Mouse (Mus musculus) ZHBTc4 (cell line): ENCODE measurements at regions not wholly inside any gene's neighbourhood (a gene's known extent, or its start where the extent isn't known, plus 50 kb on each side); places are given as distances from the start of the nearest gene placed in this dataset.

Source experiments
- DNase-seq: peaks from one replicate; pipeline ENCODE4 v3.0.0-alpha.2; 2011; ENCODE audit warnings: low read depth, low spot score

DNA sequence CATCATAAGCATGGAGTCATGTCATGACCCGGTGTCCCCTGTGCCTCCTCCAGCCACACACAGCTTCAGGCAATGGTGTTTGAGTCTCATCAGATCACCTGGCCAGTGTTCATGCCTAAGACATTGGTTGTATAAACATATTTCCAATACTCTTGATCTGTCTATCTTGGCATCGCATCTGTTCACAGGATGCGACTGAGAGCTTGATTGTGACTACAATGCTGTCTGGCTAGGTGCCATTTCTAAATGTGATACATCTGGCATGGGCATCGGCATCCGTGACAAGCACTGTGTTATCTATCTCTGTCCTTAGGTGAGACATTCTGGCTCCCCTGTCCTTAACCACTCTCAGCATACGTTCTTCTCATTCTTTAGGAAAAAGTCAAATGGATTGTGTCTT lies 102.3 kb upstream of the Fut8 start:
- DNase-seq = no peak

DNA sequence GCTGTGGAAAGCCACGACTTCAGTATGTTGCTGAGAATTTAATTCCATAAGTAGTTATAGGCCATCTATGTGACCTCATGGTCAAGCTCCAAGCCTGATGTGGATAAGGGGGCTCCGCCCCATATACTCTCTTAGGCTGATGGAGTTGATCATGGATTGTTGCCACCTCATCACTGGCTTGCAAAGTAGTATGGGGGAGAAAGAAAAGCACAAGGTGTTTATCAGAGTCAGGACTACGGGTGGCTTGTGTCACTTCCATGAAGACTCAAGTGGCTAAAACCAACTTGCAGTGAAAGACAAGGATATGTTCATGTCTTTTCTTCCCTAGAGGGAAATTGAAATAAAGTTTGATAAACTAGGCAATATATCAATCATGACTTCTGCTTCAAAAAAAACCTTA lies 102.9 kb upstream of the Fut8 start:
- DNase-seq = no peak

DNA sequence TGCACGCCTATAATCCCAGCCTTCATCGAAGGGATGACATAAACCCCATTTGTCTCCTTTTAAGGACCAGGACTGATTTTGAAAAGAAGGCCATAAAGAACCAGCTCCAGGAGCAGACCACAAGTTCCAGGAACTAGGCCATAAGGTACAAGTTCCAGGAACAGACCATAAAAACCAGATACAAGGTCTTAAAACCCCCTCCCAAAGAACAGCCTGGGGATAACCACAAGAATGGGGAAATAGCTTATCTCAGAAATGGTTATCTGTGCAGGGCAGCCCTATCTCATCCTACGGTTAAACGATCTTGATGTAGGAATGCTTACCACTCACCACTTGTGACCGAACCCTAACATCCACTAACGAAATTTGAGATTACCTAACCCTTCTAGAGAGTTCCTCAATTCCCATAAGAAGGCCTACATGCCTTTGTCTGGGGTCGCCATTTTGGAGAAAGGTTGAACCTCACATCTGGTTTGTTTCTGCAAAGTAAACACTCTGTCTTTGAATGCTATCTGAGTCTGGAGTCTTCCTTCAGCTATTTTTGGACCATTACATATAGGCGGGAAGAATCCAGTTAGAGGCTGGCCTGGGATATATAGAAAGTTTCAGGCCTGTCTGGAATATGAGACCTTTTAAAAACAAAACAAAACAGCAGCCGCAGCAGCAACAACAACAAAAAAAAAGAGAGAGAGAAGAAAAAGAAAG lies 103.5 kb upstream of the Fut8 start:
- no peak for DNase-seq

DNA sequence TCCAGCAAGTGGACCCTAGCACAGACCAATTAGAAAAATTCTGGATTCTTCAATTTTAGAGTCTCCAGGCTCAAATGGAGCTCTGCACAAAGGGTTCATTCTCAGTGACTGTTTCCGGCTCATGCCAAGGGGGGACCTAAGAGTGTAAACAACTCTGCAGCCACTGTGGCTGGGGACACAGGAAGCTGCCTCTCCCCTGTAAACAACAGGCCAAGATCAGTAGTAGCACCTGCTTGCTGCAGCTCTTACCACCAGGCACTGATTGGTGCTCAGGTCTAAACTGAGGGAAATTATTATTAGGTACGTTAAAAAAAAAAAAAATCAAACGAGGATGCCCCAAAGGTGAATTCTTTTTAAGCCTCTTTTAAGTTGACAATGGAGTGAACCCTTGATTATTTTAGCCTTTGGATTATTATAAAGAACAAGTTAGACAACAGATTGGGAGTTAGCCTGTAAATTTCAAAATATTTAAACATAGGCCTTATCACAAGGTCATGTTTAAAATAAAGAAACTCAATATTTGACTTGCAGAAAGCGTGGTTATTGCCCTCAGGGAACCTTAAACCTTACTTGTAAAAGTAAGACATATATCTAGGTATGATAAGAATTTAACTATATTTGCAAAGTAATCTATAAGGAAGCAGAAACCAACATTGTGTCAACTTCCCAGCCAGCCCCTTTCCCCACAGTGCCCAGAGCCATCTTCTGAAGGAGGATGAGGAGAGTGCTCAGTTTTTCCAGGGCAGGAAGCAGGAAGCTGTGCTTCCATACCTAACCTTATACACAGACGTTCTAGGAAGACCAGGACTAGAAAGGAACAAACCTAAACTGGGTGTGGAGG lies 104.2 kb upstream of the Fut8 start:
- DNase-seq = no peak

DNA sequence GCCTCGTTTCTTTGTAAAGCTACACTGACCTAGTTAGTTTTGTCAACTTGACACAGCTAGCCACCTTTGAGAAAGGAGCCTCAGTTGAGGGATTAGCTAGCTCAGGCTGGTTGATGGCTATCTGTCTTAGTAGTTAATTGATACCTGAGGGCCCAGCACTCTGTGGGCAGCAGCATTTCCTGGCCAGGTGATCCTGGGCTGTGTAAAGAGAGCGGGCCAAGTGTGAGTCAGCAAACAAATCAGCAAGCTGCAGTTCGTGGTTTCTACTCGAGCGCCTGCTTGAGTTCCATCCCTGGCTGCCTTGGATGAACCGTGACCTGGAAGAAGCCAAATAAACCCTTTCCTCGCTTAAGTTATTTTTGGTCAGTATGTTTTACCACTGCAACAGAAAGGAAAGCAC lies 106.6 kb upstream of the Fut8 start:
- no peak for DNase-seq

DNA sequence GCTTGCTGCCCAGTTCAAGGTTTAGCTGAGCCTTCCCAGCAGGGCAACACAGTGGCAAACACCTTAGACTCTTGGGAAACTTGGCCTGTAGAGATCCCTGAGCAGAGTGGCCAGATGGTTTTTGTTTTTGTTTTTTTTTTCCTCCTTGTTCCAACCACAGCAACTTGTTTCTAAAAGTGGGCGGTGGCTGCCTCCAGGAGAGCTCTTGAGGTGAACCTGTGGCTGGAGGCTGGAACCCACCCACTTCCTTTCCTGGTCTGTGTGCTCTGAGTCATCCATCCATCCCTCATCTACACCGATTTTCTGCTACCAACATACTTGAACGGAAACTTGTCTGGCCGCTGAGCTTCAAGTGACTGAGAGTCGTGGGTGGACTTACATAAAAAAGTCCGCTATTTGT lies 107.4 kb upstream of the Fut8 start:
- DNase-seq = no peak

DNA sequence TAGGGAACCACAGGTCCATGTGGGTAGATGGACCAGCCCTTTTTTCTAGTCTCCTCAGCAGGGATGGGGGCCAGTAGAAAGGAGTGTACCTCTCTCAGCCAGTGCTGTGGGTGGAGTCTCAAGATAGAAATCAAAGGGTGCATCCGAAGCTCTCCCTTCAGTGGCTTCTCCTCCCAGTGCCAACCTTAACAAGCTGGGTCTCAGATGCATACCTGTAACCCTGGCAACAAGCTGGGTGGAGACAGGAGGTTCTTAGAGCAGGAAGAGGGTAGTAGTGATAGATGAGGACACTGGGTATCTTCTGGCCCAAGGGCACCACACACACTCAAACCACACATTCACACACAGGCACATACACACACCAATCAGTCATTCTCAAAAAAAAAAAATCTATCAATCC lies 113.7 kb upstream of the Fut8 start:
- DNase-seq = no peak

DNA sequence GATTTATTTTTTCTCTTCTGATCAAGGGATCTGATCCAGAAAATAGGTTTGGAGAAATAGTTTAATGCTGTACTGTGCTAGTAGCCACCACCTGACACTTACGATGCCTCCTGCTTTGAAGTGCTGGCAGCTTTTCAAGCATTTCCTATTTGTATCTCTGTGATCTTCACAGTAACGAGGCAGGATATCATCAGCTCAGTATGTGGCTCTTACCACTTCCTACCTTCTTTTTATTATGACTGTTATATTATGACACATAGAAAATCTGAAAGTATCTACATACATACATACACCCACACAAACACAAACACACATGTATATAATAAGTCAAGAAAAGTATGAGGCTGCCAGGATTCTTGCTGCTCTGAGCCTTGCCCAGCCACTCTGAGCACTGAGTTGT lies 124.4 kb upstream of the Fut8 start:
- DNase-seq = no peak

DNA sequence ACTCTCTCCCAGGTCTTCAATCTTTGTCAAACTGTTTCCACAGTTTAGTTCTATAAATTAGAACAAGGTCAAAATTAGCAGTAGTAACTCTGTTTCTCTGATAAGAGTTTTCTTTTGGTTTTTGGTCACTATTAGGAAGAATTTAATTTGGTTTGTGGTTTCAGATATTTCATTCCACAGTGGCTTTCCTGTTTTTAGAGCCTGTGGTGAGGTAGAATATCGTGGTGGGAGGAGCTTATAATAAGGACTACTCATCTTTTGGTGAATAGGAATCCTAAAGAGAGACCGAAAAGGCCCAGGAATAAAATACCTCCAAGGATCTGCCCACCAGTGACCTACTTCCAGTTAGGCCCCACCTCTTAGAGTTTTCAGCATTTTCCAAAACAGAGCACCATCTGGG lies 125.8 kb upstream of the Fut8 start:
- no peak for DNase-seq

DNA sequence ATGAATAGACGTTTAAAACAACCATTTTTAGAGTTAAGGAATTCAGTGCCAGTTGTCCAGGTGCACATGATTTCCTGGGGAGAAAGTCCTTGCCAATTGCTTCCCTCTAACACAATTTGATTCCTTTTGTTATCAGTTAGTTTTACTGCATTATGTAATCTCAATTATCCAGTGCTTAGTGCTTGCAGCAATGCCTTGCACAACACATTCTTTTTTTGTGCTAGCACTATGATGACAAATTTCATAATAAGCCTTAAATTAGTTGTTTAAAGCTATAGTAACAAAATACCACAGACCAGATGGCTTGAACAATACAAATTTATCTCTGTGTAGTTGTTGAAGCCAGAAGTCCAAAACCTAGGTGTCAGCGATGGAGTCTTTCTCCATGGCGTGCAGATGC lies 130.7 kb upstream of the Fut8 start:
- DNase-seq = no peak

DNA sequence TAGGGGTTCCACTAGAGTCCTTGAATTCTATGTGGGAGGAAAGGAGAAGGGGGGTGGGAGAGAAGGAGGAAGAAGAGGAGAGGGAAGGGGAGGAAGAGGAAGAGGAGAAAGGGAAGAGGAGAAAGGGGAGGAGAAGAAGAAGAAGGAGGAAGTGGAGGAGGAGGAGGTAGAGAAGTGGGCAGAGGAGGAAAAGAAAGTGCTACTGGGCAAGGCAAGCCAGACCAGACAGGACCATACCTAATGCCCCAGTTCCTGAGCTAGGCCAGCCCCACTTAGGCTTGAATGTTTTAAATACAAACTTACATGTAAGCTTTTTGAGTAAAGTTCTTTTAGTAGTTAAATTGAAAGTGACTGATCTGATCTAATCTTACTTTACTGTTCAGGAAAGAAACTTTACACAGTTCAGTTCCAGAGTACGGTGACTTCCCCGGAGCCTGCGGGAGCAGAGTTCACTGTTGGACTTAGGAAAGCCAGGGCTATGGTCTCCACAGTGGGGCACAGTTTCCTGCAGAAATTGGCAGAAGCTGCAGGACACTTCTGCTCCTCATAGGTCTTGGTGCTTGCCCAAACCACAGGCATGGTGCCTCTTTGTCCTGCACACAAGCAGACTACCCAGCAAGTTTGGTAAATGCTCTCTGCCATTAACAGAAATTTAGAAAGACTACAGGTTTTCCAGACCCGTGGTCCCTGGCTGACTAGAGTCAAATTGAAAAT lies 131.9 kb upstream of the Fut8 start:
- DNase-seq = no peak

DNA sequence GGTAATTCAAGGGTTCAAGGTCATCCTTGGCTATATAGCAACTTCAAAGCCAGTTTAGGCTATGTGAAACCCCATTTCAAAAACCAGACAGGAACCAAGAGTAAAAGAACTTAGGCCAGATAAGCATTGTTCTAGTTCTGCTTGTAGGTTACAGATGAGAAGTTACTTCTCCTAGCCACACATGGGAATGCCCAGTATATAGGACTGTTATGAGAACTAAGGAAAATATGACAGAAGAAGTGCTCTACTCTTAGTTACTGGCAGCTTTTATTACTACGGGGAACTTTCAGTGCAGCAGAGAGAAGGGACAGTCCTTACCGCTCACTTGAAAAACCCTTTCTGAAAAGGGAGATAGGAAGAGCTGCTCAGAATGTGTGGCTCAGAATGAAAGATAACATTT lies 137.4 kb upstream of the Fut8 start:
- no peak for DNase-seq

DNA sequence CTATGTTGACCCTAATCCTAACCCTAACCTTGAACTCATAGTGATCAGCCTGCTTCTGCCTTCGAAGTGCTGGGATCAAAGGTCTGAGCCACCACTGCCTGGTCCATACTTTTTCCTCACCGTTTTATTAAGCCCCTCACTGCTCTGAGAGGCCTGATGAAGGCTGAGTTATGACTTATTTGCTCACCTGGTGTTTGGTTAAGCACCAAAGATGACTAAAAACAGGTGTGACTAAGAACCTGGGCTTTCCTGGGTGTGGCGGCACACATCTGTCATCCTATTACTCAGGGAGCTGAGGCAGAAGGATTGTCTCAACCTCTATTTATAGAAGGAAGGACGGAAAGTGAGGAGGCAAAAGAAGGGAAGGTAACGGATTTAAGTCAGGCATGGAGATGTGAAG lies 137.5 kb upstream of the Max start:
- DNase-seq = no peak

DNA sequence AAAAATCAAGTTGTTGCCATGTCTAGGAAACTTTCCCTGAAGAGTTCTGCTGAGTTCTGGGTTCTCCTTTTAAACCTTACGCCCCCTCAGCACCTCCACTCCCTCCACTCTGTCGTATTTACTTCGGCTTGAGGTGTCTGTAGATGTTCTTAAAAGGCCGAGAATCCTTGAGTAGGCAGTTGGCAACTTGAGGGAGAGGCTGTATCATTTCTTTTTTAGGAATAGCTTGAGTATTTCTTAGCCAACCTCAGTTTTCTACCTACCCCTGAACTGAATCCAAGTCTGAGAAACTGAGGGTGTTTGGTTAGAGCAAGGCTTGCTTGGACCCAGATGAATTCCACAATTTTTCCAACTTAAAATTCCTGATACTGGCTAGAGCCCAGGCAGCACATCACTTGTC lies 136.8 kb upstream of the Max start:
- DNase-seq = no peak

DNA sequence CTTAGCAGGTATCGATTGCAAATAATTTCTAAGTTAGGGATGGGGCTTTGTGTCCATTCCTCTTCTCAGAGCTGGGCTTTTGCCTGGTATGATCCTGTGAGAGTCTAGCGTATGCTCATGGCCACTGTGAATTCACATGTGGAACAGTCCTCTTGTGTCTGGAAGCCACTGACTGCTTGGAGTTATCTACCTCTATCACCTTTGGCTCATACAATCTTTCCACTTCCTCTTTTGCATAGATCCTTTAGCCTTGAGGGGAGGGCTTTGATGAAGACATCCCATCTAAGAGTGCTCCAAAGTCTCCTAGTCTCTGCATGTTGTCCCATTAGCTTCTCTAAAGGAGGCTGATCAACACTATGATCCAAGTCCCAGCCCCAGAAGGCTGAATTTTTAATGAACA lies 135.8 kb upstream of the Max start:
- no peak for DNase-seq

DNA sequence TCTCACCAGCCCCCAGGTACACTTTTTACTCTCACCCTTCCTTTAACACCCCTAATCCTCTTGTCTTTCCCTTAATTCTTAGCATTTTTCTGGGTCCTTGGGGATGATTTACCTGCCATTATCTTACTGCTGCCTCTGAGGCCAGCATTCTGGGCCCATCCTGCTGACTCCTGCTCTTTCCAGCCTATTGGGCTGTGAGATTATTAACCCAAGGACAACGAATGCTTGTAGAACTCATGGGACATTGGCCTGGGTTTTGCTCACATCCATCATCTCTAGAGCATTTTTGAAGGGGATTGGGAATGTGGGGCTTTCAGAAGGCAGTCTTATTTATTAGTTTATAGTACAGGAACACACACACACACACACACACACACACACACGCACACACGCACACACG lies 134.5 kb upstream of the Max start:
- no peak for DNase-seq

DNA sequence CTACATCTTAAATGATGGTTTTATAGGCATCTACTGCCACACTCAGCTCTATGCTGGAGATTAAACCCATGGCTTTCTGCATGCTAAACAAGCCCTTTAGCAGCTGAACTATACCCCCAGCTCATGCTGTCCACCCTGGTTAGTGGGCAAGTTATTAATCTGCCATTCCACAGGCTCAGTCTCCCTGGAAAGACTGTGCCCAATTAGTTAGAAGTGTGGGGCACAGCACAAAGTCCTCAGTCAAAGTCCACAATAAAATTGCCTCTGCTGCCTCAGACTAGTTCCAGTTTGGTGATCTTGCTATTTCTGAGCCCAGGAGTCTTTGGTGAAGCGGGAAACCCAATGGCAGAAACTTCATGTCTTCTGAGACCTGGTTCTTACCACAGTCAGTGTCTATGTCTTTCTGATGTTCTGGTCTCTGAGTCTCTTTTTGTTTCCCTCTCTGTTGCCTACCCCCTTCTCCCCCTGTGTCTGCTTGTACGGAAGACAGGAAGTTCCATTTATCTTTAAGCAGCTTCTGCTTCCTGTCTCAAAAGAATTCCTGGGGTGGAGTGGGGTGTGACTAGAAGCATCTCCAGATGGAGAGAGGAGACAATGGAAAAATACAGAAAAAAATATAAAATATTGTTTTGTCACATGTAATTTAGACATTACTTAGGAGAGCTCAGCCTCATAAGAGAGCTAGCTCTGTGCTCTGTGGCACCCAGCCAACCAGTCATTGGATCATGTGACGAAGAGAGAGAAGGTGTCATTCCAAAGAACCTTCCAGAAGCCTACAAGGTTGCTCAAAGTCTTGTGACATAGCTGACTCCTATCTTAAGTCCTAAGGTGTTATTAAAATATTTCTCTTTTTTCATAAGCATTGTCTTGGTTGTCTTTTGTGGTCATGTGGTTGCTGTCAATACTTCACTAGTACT lies 133.3 kb upstream of the Max start:
- DNase-seq = no peak

DNA sequence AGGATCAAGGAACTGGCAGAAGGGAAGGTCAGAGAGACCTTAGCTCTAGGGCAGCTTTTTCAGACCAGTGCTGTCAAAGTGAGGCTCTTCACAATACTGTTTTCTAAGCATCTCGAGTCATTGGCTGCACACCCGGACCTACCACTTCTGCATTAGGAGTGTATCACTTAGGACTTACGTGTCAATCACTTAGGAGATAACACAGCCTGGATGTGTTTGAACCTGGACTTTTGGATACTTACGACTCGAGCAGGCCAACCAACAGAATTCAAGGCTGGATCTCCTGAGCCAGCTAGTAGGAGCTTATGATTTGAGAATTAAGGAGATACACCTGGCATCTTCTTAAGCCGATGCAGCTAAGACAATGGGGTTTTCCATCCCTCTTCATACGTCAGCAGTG lies 132.2 kb upstream of the Max start:
- DNase-seq = no peak

DNA sequence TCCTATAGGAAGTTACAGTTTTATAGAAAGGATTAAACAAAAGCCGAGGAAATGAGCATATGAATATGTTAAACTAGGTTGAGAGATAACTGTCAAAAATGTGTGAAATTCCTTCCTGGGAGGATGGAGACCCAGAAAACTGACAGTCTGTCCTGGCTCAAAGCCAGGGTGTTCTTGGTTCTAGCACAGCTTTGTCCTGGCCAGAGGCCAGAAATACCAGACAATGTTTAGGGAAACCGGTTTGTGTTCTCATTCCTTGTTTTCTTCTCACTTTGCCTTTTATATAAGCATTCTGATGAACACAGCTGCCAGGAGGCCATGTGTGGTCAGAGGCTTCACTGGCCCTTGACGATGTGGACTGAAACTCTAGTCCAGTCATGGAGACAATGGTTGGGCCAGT lies 130.7 kb upstream of the Max start:
- no peak for DNase-seq

DNA sequence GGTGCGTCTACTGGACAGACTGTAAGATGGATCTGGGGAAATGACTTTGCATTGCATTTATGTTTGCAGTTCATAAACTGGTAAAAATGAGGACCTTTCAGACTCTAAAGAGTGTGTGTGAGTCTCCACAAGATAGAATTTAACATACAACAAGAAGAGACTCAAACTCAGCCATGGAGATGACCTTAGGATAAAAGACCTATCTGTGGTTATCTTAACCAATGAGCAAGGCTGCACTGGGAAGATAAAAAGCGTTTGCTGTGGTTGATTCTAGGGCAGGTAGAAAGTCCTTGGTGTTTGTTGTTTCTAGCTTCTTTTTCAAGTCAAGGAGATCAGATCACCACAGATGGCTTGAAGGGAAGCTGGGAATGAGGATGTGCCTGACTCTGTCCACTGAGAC lies 130.1 kb upstream of the Max start:
- DNase-seq = no peak

DNA sequence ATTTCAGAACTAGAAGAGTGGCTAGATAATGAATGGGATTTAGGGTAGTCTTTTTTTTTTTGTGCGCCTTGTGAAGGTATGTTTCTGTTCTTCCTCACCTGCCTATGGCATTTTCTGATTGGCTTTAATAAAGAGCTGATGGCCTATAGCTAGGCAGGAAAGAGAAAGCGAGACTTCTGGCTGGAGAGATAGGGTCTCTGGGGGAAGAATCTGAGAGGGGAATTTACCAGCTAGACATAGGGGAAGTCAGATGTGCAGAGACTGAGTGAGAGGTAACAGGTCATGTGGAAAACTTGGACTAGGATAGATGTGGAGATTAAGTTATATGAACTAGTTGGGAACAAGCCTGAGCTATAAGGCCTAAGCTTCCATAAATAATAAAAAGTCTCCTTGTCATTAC lies 129.7 kb upstream of the Max start:
- no peak for DNase-seq

DNA sequence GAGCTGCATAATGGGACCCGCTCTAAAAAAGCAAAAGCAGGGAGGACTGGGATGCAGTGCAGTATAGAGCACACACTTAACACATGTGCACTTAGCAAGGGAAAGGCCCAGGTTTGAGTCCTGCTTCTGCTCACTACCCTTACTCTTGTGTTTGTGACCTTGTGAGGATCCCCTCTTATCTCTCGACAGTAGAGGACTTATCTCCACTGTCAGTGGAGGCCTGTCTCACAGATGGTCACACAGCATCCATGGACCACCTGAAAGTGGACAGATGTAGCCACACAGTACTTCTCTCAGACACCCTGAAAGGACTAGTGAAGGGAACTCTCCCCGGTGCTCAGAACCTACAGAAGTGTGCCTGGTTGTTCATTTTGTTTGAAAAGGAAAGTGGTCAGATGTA lies 128.5 kb upstream of the Max start:
- DNase-seq = no peak
